Mouse (Mus musculus) subcutaneous adipose tissue, adult 2 months (tissue): ENCODE data around the gene Oscar. TPM values are rescaled to one million over a fixed set of nuclear protein-coding genes. Genes with fewer than 3 reads are reported as not detected.

ENCODE experiments used
- polyA plus RNA-seq: library from polyadenylated mRNA; depleted of rRNA; stranded (reverse); fragments of >200 nt; gene quantifications from 2 replicates; pipeline ENCODE4 v1.2.3, GENCODE M21; 2012; ENCODE audit warnings: low replicate concordance; rRNA removed

Oscar gene
- 0.21 and 0.36 TPM in 2 replicates for polyA plus RNA-seq

DNA sequence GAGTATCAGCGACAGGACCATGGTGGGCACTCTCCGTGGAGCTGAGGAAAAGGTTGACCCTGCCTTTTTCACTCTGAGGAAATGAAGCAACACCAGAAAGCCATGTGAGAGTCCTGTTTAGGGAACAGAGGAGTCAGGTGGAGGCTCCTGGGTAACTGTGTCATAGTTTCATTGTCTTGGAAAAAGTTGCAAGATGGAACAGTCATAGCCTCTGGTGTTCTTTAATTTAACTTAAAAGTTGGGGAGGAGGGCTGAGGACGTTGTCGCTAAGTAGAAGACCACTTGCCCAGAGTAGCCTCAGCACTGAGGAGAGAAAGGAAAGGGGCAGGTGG lies at the start of gene Oscar:
Gene Oscar (minus strand): TSS at position 101 of the 332 bp plus-strand sequence.

DNA sequence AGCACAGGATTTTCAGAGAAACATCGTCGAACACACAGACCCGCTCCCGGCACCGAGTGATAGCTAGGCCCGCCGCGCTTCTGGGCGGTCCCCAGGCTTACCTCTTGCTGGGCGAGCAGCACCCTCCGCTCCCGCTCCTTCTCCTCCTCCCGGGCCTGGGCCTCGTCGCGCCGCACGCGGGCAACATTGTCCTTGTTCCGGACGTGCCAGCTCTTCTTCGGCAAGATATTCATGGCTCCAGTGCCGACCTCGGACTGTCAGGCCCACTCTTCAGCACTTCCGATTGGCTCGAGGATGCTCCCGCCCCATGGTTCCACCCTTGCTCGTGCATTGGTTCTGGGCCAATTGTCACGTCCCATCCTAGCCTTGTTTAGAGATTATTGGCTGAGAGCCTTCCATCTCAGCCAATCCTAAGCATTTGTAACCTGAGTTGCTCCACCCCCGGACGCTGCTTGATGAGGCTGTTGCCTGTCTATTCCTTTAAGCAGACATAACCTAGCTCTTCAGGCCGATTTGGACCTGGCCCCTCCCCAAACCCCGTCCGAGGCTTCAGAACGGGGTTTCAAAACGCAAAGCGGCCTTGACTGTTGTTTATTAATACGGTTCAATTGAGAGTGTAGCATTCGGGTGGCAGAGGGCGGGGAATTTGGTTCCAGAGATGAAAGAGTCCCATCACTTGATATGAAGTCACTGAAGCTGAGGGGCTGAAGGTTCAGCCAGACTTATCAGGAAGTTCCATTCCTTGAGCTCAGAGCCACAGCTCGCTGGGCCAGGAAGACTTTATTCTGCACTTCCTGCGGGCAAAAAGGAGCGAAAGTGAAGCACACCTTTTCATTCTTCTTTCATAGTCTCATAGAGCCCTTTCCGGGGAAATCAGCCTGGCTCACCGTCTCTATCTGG lies 49.5 kb upstream of the Oscar start, which contains the start of gene Leng1:
Gene Leng1 (minus strand): TSS at position 626 of the 900 bp plus-strand sequence.

GRCm38 (mm10) chr7:3644672-3645487 lies 28.9 kb upstream of the Oscar start, which contains the start of gene Cnot3:
Gene Cnot3, plus strand, starts transcription at chr7:3645268.

DNA sequence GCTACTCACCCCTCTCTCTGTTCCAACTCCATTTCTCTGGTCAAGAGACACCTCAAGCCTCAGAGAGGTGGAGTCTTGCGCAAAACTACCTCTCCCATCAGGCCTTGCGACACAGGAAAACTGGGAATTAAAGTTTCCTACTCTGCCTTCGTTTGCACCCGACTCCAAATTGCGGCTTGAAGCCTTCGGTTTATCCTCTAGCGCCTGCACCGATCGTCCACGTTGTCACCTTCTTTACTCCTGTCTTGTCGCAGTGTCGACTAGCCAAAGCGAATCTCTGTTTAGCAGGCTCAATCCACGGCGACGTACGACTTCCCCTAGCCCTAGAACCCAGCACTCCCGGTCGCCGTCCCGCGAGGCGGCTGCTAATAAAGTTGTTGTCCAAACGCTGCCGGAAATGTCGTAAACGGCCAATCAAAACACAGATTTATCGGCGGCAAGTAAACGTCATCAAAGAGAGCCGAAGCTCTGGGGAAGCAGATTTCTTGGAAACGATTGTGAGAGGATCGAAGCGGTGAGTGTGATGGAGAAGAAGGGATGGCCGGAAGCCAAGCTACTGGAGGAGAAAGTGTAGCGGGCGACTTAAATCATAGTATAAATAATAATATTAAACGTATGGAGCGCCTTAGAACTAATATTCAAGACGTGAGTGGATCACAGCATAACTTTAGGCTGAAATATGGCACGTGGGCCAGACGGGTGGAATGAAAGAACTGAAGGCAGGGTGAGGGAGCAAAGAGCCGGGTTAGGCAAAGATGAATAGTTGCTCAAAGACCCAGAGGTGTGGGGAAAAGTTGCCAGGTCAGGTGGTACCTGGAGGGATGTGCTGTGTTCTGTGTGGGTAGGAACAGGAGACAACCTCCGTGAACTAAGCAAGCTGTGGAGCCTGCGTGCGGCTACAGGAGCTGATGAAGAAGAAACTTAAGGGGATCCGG lies 13.9 kb upstream of the Oscar start, which contains the start of the genes Tfpt and Prpf31:
Gene Tfpt (minus strand): TSS at position 387 of the 935 bp plus-strand sequence.
Gene Prpf31 (plus strand): TSS at position 443 of the 935 bp plus-strand sequence.

DNA sequence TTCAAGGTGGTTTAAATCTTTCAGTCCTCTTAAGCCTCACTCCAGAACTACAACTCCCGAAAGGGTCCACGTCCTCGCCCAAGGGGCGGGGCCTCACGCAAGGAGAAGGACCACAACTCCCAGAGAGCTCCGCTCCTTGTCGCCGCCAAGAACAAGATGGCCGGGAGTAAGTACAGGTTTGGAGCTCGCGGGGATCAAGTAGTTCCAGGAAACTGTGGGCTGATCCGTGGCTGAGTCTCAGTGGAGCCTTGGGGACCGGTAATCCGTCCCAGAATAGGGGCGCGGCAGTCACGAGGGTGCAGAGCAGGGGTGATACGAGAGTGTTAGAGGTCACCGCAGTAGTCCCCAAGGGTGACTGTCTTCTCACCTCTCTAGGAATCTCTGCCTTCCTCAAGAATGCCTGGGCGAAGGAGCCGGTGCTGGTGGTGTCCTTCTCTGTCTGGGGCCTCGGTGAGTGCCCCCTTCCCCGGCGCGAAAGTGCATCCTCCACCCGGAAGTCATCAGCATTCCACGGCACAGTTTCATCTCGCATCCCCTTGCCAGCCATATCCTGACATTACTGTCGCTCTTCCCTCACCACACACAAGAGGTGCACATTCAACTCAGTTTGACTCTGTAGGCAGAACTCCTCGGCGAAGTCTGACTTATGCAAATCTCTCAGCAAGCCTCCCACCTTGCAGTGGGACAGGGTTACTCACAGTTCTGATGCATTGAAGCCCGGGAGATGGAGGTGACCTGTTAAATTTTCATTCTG lies 1.5 kb upstream of the Oscar start, which contains the start of gene Ndufa3:
Gene Ndufa3 (plus strand): TSS at position 132 of the 754 bp plus-strand sequence.

Other genes starting within 250 kb of the Oscar start
- 0.31 TPM in 1 of 2 replicates, not detected in the other for gene Cacng8, start 225.5 kb downstream of the Oscar start, polyA plus RNA-seq
- gene Cacng6, start 192.0 kb downstream of the Oscar start, polyA plus RNA-seq = not detected in 2 replicates
- gene Tarm1, start 113.5 kb downstream of the Oscar start, polyA plus RNA-seq = 0.15 and 0.20 TPM in 2 replicates
- 278 and 365 TPM in 2 replicates for gene Ndufa3, start 1.2 kb upstream of the Oscar start, polyA plus RNA-seq
- 11.6 and 11.8 TPM in 2 replicates for gene Tfpt, start 13.8 kb upstream of the Oscar start, polyA plus RNA-seq
- 25.6 and 39.6 TPM in 2 replicates for gene Prpf31, start 13.8 kb upstream of the Oscar start, polyA plus RNA-seq
- 43.6 and 70.0 TPM in 2 replicates for gene Cnot3, start 29.1 kb upstream of the Oscar start, polyA plus RNA-seq
- 5.2 and 5.6 TPM in 2 replicates for gene Leng1, start 49.7 kb upstream of the Oscar start, polyA plus RNA-seq
- 5.0 and 61.2 TPM in 2 replicates for gene Tmc4, start 61.4 kb upstream of the Oscar start, polyA plus RNA-seq
- 95.9 and 159 TPM in 2 replicates for gene Tsen34, start 76.7 kb upstream of the Oscar start, polyA plus RNA-seq
- gene Mboat7, start 77.4 kb upstream of the Oscar start, polyA plus RNA-seq = 34.0 and 69.4 TPM in 2 replicates
- gene Rps9, start 87.8 kb upstream of the Oscar start, polyA plus RNA-seq = 1,410 and 2,641 TPM in 2 replicates
- 26.6 and 30.3 TPM in 2 replicates for gene Pirb, start 104.2 kb upstream of the Oscar start, polyA plus RNA-seq
- gene Gm15448, start 209.5 kb upstream of the Oscar start, polyA plus RNA-seq = 0.37 and 0.82 TPM in 2 replicates
- 1.3 and 1.7 TPM in 2 replicates for gene Pira2, start 228.9 kb upstream of the Oscar start, polyA plus RNA-seq